Mouse (Mus musculus) liver, embryonic 14.5 days (tissue): ENCODE results near the gene Baiap2l1.

Experiments used
- CTCF ChIP-seq: IDR thresholded peaks from 2 replicates; pipeline ENCODE4 v1.5.1; 2016; ENCODE audit warnings: antibody characterized with exemption, low read depth, control low read depth
- EP300 ChIP-seq: IDR thresholded peaks from 2 replicates; pipeline ENCODE4 v1.6.1; 2016; ENCODE audit warnings: antibody characterized with exemption, low read depth

- no peak for TF ChIP-seq CTCF
- no peak for TF ChIP-seq EP300
Observed at GRCm38 (mm10) chr5:144284599-144284998, 73.3 kb downstream of the Baiap2l1 start.
